ENCODE assay signal across 8 mouse cellular contexts in the genomic region with DNA sequence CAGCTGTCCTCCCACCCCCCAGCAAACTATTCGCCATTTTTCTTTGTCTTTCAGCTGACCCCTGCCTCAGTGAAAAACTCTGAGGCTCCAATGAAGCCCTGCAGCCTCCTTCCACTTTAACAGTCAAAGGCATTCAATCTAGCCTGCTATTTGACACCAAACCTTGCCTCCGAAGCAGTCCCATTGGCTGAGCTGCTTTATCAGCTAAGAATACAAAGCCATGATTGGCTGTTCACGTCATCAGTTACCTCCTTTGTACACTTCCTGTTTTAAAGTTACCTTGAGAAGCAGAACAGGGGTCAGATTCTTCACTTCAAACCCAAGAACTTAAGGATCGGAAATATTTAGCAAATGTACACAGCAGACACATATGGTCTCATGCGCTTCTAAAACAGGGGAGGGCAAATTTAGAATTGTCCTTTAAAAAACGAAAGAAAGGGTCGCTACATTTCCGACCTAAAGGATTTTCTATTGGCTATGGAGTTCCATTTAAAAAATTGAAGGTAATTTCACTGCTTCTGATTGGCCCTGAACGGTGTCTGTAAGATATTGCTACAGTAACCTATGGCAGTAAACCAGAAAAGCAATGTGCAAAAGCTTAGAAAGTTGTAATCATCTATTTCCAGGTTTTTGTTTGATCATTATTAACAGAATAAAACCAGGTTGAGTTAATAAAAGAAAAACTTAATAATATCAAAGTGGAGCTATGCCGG. TPM values are rescaled to one million over a fixed set of nuclear protein-coding genes. Genes with fewer than 3 reads are reported as not detected.
DNase-seq lines count a peak whose midpoint lies in the region; ATAC-seq lines count a peak whose summit lies in the region.

No protein-coding gene starts in this region.

- no peaks in the 10 kb centered on the region for H3K27me3 ChIP-seq in embryonic facial prominence, embryonic 13.5 days
- H3K27me3 ChIP-seq in limb, embryonic 10.5 days (ENCODE audit: low read depth, poor library complexity, severe bottlenecking) = no peaks in the 10 kb centered on the region
- no peaks in the 10 kb centered on the region for H3K27me3 ChIP-seq in midbrain, embryonic 12.5 days

- no peaks in the 10 kb centered on the region for H3K36me3 ChIP-seq in embryonic facial prominence, embryonic 13.5 days
- peaks cover 7% of the 10 kb centered on the region; the same call in 1 of the 2 replicates for H3K36me3 ChIP-seq in limb, embryonic 10.5 days
- H3K36me3 ChIP-seq in midbrain, embryonic 12.5 days = no peaks in the 10 kb centered on the region

- DNase-seq in 3134 (ENCODE audit: extremely low read depth, insufficient read length, low spot score) = peak; percentile 72
- DNase-seq in adrenal gland, postnatal 25 days = peak; percentile 63
- DNase-seq in heart, adult 18-20 months = peak; percentile 86 to 94
- peak; percentile 82 for DNase-seq in kidney, adult 18-20 months
- DNase-seq in limb, embryonic 10.5 days (ENCODE audit: low spot score) = peak; percentile 71
- DNase-seq in skeletal muscle tissue, adult 2 months (ENCODE audit: low read depth, low spot score) = peak; percentile 91

- peaks cover 33% of the 10 kb centered on the region for H3K4me1 ChIP-seq in embryonic facial prominence, embryonic 13.5 days
- peaks cover 44% of the 10 kb centered on the region for H3K4me1 ChIP-seq in limb, embryonic 10.5 days
- peaks cover 36% of the 10 kb centered on the region for H3K4me1 ChIP-seq in midbrain, embryonic 12.5 days

- H3K9me3 ChIP-seq in embryonic facial prominence, embryonic 13.5 days = no peaks in the 10 kb centered on the region
- no peaks in the 10 kb centered on the region for H3K9me3 ChIP-seq in limb, embryonic 10.5 days (replicated peaks)
- H3K9me3 ChIP-seq in midbrain, embryonic 12.5 days = no peaks in the 10 kb centered on the region

- peak; percentile 93 for ATAC-seq in embryonic facial prominence, embryonic 13.5 days (ENCODE audit: insufficient number of reproducible peaks, insufficient read depth, low FRiP score, low TSS enrichment, low read depth)
- ATAC-seq in midbrain, embryonic 12.5 days (ENCODE audit: low FRiP score, low read depth) = peak; percentile 98

- peak overlapping the region; percentile 80 for H3K27ac ChIP-seq in embryonic facial prominence, embryonic 13.5 days
- H3K27ac ChIP-seq in limb, embryonic 10.5 days = peak overlapping the region; percentile 91
- peak overlapping the region; percentile 63 for H3K27ac ChIP-seq in midbrain, embryonic 12.5 days (replicated peaks)

- H3K9ac ChIP-seq in embryonic facial prominence, embryonic 13.5 days = peak overlapping the region; percentile 71
- peak overlapping the region; percentile 61 for H3K9ac ChIP-seq in midbrain, embryonic 12.5 days (replicated peaks)

- peak overlapping the region; percentile 55 for H3K4me3 ChIP-seq in embryonic facial prominence, embryonic 13.5 days
- H3K4me3 ChIP-seq in limb, embryonic 10.5 days = peak overlapping the region; percentile 58
- H3K4me3 ChIP-seq in midbrain, embryonic 12.5 days = peak overlapping the region; percentile 54

- 10% methylated on average over 10 of the region's 10 CpGs for WGBS in embryonic facial prominence, embryonic 13.5 days
- WGBS in limb, embryonic 10.5 days = 10% methylated on average over 10 of the region's 10 CpGs
- WGBS in midbrain, embryonic 12.5 days = 11% methylated on average over 10 of the region's 10 CpGs

- peak overlapping the region; percentile 72 for H3K4me2 ChIP-seq in embryonic facial prominence, embryonic 13.5 days
- peak overlapping the region; percentile 70 for H3K4me2 ChIP-seq in midbrain, embryonic 12.5 days (replicated peaks)

RNA-seq across cellular contexts. Expression of a gene that starts 15.6 kb away (rescaled TPM):
- total RNA-seq in adrenal gland, postnatal 25 days (2021) = 62.8 and 68.9 TPM in 2 replicates
- 99.4 and 106 TPM in 2 replicates for polyA plus RNA-seq in embryonic facial prominence, embryonic 13.5 days (2015; fragmentation: Nextera tagmentation; extraction: Ambion mirVana)
- total RNA-seq in heart, adult 18-20 months (2021) = 10 to 100 TPM; 39.5 to 42.6 TPM
- 129 TPM in 2 replicates for polyA plus RNA-seq in limb, embryonic 10.5 days (2016; fragmentation: Nextera tagmentation; extraction: Ambion mirVana)
- polyA plus RNA-seq in midbrain, embryonic 12.5 days (2016; fragmentation: Nextera tagmentation; extraction: Ambion mirVana) = 100 and 108 TPM in 2 replicates

RNA-seq across cellular contexts. Expression of a gene that starts 38.8 kb away (rescaled TPM):
- 6.4 and 11.1 TPM in 2 replicates for total RNA-seq in adrenal gland, postnatal 25 days (2021)
- polyA plus RNA-seq in embryonic facial prominence, embryonic 13.5 days (2015; fragmentation: Nextera tagmentation; extraction: Ambion mirVana) = 0.87 and 1.2 TPM in 2 replicates
- total RNA-seq in heart, adult 18-20 months (2021) = under 1 TPM in 1 of 2 experiments, not detected in 1; 0.05 TPM
- polyA plus RNA-seq in limb, embryonic 10.5 days (2016; fragmentation: Nextera tagmentation; extraction: Ambion mirVana) = 0.24 and 0.39 TPM in 2 replicates
- polyA plus RNA-seq in midbrain, embryonic 12.5 days (2016; fragmentation: Nextera tagmentation; extraction: Ambion mirVana) = 6.9 and 9.1 TPM in 2 replicates

Comparison
In these comparisons a context has a peak if more than half of its experiments do, and no peak if none do; other contexts are left out.
1. Peak in every context shown above with its lines: DNase-seq, ATAC-seq, H3K4me3 ChIP-seq and H3K27ac ChIP-seq.